Mouse (Mus musculus) liver, postnatal 0 days (tissue): ENCODE data around the gene 2010111I01Rik.

Experiments used
- CTCF ChIP-seq: sonication (generic); IDR thresholded peaks from 2 replicates; pipeline ENCODE4 v1.5.1; 2016; ENCODE audit warnings: antibody characterized with exemption, low read depth
- EP300 ChIP-seq: IDR thresholded peaks from 2 replicates; pipeline ENCODE4 v1.6.1; 2016; ENCODE audit warnings: antibody characterized with exemption, low read depth, mild to moderate bottlenecking

DNA sequence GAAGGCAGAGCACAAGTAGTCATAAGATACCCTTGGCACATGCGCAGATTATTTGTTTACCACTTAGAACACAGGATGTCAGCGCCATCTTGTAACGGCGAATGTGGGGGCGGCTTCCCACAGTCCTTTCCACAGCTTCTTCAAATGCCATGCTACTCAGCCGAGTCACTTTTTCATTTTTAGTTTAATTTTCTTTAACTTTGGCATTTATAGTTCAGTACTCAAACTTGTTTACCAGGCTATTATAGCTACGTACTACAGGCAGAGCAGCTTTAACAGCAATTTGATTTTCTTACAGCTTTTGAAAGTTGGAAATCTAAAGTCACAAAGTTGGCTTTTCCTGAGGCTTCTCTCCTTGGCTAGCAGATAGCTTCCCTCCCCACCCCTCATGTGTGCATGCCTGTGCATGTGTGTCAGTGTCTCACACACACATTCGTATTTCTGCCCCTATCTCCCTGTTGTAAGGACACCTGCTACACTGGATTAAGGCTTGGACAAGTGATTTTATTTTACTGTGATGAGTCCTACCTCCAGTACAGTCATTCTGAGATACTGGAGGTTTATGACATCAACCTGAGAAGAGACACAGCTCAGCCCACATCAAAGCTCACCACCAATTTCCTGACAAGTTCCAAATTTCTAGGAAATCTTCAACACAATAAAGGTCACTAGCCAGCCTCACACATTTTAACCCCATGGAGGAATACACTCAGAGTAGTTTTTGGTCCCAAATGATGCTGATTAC lies 258.5 kb downstream of the 2010111I01Rik start:
- TF ChIP-seq CTCF: no peak
- no peak for TF ChIP-seq EP300
